In genomic region chr1:135374175-135374867, GRCm38 (mm10) we compare ENCODE assay signal across 8 mouse cellular contexts. TPM values are rescaled to one million over a fixed set of nuclear protein-coding genes. Genes with fewer than 3 reads are reported as not detected.
DNase-seq lines count a peak whose midpoint lies in the region; ATAC-seq and TF ChIP-seq lines count a peak whose summit lies in the region.

No protein-coding gene starts in this region.

- no peaks in the 10 kb centered on the region for H3K27me3 ChIP-seq in forebrain, embryonic 11.5 days (ENCODE audit: control insufficient read depth, insufficient read depth, low read length)
- H3K27me3 ChIP-seq in kidney, adult 2 months (replicated peaks; ENCODE audit: control insufficient read depth, insufficient read depth, low read length) = no peaks in the 10 kb centered on the region
- no peaks in the 10 kb centered on the region; the same call in 1 of the 2 replicates for H3K27me3 ChIP-seq in midbrain, embryonic 11.5 days (ENCODE audit: control insufficient read depth, insufficient read depth, low read length)

- peaks cover 17% of the 10 kb centered on the region for H3K4me1 ChIP-seq in forebrain, embryonic 11.5 days (replicated peaks; ENCODE audit: control insufficient read depth, insufficient read depth, low read length)
- H3K4me1 ChIP-seq in kidney, adult 2 months (ENCODE audit: control insufficient read depth, insufficient read depth, low read length) = no peaks in the 10 kb centered on the region
- peaks cover 21% of the 10 kb centered on the region for H3K4me1 ChIP-seq in midbrain, embryonic 11.5 days (ENCODE audit: control insufficient read depth, insufficient read depth, low read length)

- WGBS in forebrain, embryonic 11.5 days = under 1% methylated on average over 19 of the region's 19 CpGs
- 7% methylated on average over 19 of the region's 19 CpGs for WGBS in kidney, adult 2 months
- 2% methylated on average over 19 of the region's 19 CpGs for WGBS in midbrain, embryonic 11.5 days

- H3K36me3 ChIP-seq in forebrain, embryonic 11.5 days (ENCODE audit: control insufficient read depth, insufficient read depth, low read length) = no peaks in the 10 kb centered on the region
- no peaks in the 10 kb centered on the region for H3K36me3 ChIP-seq in kidney, adult 2 months (ENCODE audit: control insufficient read depth, insufficient read depth, low read length)
- no peaks in the 10 kb centered on the region for H3K36me3 ChIP-seq in midbrain, embryonic 11.5 days (ENCODE audit: control insufficient read depth, insufficient read depth, low read length)

- peak overlapping the region; percentile 95 for H3K9ac ChIP-seq in forebrain, embryonic 11.5 days (ENCODE audit: low read length)
- peak overlapping the region; percentile 94 for H3K9ac ChIP-seq in midbrain, embryonic 11.5 days (ENCODE audit: low read length)

- peak overlapping the region; percentile 93 for H3K4me2 ChIP-seq in forebrain, embryonic 11.5 days (ENCODE audit: low read depth, low read length, severe bottlenecking)
- H3K4me2 ChIP-seq in midbrain, embryonic 11.5 days = peak overlapping the region; percentile 92

- no peak for DNase-seq in layer of hippocampus, adult 2 months (ENCODE audit: low spot score in 2 of 2)
- DNase-seq in layer of hippocampus, adult 18-20 months (ENCODE audit: low spot score in 2 of 2) = no peak
- DNase-seq in adipocyte (ENCODE audit: low spot score) = peak; percentile 36
- DNase-seq in forebrain, embryonic 11.5 days (ENCODE audit: low spot score) = peak; percentile 69
- peak; percentile 42 for DNase-seq in kidney, adult 2 months
- no peak for DNase-seq in midbrain, embryonic 11.5 days (ENCODE audit: low spot score, missing footprints)
- no peak for DNase-seq in urinary bladder, postnatal 10 days (ENCODE audit: low spot score)

- H3K27ac ChIP-seq in layer of hippocampus, adult 2 months = peak overlapping the region; percentile 98
- peak overlapping the region; percentile 59 for H3K27ac ChIP-seq in forebrain, embryonic 11.5 days (ENCODE audit: low read depth, low read length)
- peak overlapping the region; percentile 14; the same call in 1 of the 2 replicates for H3K27ac ChIP-seq in kidney, adult 2 months (ENCODE audit: insufficient read depth, low read depth, low read length)
- peak overlapping the region; percentile 54 for H3K27ac ChIP-seq in midbrain, embryonic 11.5 days (ENCODE audit: low read depth, low read length)

- H3K4me3 ChIP-seq in layer of hippocampus, adult 2 months = peak overlapping the region; percentile 72
- peak overlapping the region; percentile 71 for H3K4me3 ChIP-seq in forebrain, embryonic 11.5 days (ENCODE audit: low read depth, low read length)
- peak overlapping the region; percentile 60 for H3K4me3 ChIP-seq in kidney, adult 2 months (ENCODE audit: insufficient read depth, low read depth, low read length)
- peak overlapping the region; percentile 71 for H3K4me3 ChIP-seq in midbrain, embryonic 11.5 days (ENCODE audit: low read depth, low read length)

- no peaks in the 10 kb centered on the region for H3K9me3 ChIP-seq in forebrain, embryonic 11.5 days (ENCODE audit: control insufficient read depth, low read length)
- H3K9me3 ChIP-seq in midbrain, embryonic 11.5 days (ENCODE audit: control insufficient read depth, low read length) = no peaks in the 10 kb centered on the region

- no peak for TF ChIP-seq CTCF in layer of hippocampus, adult 2 months (conservative IDR thresholded peaks at IDR 0.05)
- TF ChIP-seq CTCF in kidney, adult 2 months (conservative IDR thresholded peaks at IDR 0.05; ENCODE audit: insufficient read depth, insufficient read length, low read depth, low read length) = no peak

- TF ChIP-seq POLR2A in kidney, adult 2 months (IDR thresholded peaks at IDR 0.05; ENCODE audit: low read depth, low read length) = no peak

- ATAC-seq in forebrain, embryonic 11.5 days (replicated peaks; ENCODE audit: low FRiP score) = 0 out of 2 replicates have a peak, but pooled peaks have one; percentile 1
- ATAC-seq in midbrain, embryonic 11.5 days (ENCODE audit: low FRiP score) = peak; percentile 8
- no peak for ATAC-seq in CD4-positive, CD25-positive, alpha-beta regulatory T cell, adult 4 months

RNA-seq across cellular contexts. Expression of gene Shisa4, which starts 0.7 kb away (rescaled TPM):
- 100 to 1,000 TPM; 121 TPM for total RNA-seq in layer of hippocampus, adult 2 months (2021)
- 100 to 1,000 TPM; 110 to 125 TPM for total RNA-seq in layer of hippocampus, adult 18-20 months (2021)
- polyA plus RNA-seq in forebrain, embryonic 11.5 days (2014; fragmentation: Nextera tagmentation; extraction: Ambion mirVana) = 50.3 and 58.7 TPM in 2 replicates
- 21.1 and 22.6 TPM in 2 replicates for polyA plus RNA-seq in kidney, adult 2 months (2012; rRNA removed)
- polyA plus RNA-seq in midbrain, embryonic 11.5 days (2014; fragmentation: Nextera tagmentation; extraction: Ambion mirVana) = 46.5 and 47.2 TPM in 2 replicates
- under 1 TPM in 1 of 2 experiments, not detected in 1; 0.36 TPM for polyA plus RNA-seq in CD4-positive, CD25-positive, alpha-beta regulatory T cell, adult 4 months (2017; shearing (Covaris generic))

RNA-seq across cellular contexts. Expression of gene Lmod1, which starts 49.7 kb away (rescaled TPM):
- under 1 TPM; 0.39 to 0.61 TPM for total RNA-seq in layer of hippocampus, adult 2 months (2021)
- total RNA-seq in layer of hippocampus, adult 18-20 months (2021) = under 1 TPM; 0.58 to 0.67 TPM
- 0.67 and 0.68 TPM in 2 replicates for polyA plus RNA-seq in forebrain, embryonic 11.5 days (2014; fragmentation: Nextera tagmentation; extraction: Ambion mirVana)
- polyA plus RNA-seq in kidney, adult 2 months (2012; rRNA removed) = 2.6 and 3.8 TPM in 2 replicates
- polyA plus RNA-seq in midbrain, embryonic 11.5 days (2014; fragmentation: Nextera tagmentation; extraction: Ambion mirVana) = 0.39 and 0.81 TPM in 2 replicates
- under 1 TPM in 1 of 2 experiments, not detected in 1; 0.15 TPM for polyA plus RNA-seq in CD4-positive, CD25-positive, alpha-beta regulatory T cell, adult 4 months (2017; shearing (Covaris generic))

RNA-seq across cellular contexts. Expression of gene Ipo9, which starts 56.0 kb away (rescaled TPM):
- 100 to 1,000 TPM; 146 to 154 TPM for total RNA-seq in layer of hippocampus, adult 2 months (2021)
- total RNA-seq in layer of hippocampus, adult 18-20 months (2021) = 100 to 1,000 TPM; 142 to 153 TPM
- 200 and 204 TPM in 2 replicates for polyA plus RNA-seq in forebrain, embryonic 11.5 days (2014; fragmentation: Nextera tagmentation; extraction: Ambion mirVana)
- 58.3 and 73.9 TPM in 2 replicates for polyA plus RNA-seq in kidney, adult 2 months (2012; rRNA removed)
- 167 and 188 TPM in 2 replicates for polyA plus RNA-seq in midbrain, embryonic 11.5 days (2014; fragmentation: Nextera tagmentation; extraction: Ambion mirVana)
- 10 to 100 TPM; 39.7 to 55.9 TPM for polyA plus RNA-seq in CD4-positive, CD25-positive, alpha-beta regulatory T cell, adult 4 months (2017; shearing (Covaris generic))

Comparison
In these comparisons a context has a peak if more than half of its experiments do, and no peak if none do; other contexts are left out.
1. DNase-seq: peak in adipocyte (single experiment), forebrain, embryonic 11.5 days (single experiment) and kidney, adult 2 months (single experiment); none in layer of hippocampus, adult 2 months (0 of 2), layer of hippocampus, adult 18-20 months (0 of 2), midbrain, embryonic 11.5 days (single experiment) and urinary bladder, postnatal 10 days (single experiment).
2. H3K27ac ChIP-seq: peak in every context shown above with its lines; median percentile 98 in layer of hippocampus, adult 2 months; 59 in forebrain, embryonic 11.5 days; 54 in midbrain, embryonic 11.5 days; 14 in kidney, adult 2 months.
3. RNA of gene Shisa4, which starts 0.7 kb away (polyA plus RNA-seq): 50.3 to 58.7 TPM in forebrain, embryonic 11.5 days, 46.5 to 47.2 TPM in midbrain, embryonic 11.5 days and 21.1 to 22.6 TPM in kidney, adult 2 months; 0.36 TPM in CD4-positive, CD25-positive, alpha-beta regulatory T cell, adult 4 months; every median in the first group is over 10 times any median in the second.
4. Peak in every context shown above with its lines, with median percentiles within 50 percentile points of each other: H3K4me3 ChIP-seq.